Mouse (Mus musculus): Measurements from ENCODE around the gene Eps8l2.

DNA sequence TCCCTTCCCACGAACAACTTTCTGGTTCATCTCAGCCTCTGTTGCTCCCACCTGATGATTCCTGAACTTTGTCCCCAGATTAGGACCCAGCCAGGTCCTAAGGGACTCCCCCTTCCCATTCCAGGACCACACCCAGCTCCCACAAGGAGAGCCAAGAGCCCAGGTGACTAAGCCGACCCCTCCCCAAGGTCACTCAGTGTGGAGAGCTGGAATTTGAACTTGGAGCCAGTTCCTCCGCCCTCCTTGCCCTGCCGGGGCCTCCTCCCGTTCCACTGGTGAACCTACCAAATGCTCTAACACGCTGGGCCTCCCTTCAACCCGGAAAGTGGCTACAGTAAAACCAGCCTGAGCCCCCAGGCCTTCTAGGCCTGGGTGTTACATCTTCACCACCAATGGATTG lies 1.3 kb downstream of the Eps8l2 start:
- no peak for TF ChIP-seq POLR2A (IDR thresholded peaks at IDR 0.05; ENCODE audit: insufficient read length, low read depth)
- no peak for TF ChIP-seq E2F4 (IDR thresholded peaks at IDR 0.05; ENCODE audit: insufficient read depth)
- no peak for TF ChIP-seq USF1 (IDR thresholded peaks at IDR 0.05; ENCODE audit: low read depth)
